Mouse (Mus musculus): ENCODE measurements around the gene Rapgef3.

- no peak for TF ChIP-seq FOSL1 (IDR thresholded peaks at IDR 0.05; ENCODE audit: insufficient read depth, low read length, poor library complexity, severe bottlenecking)
- TF ChIP-seq CTCF (IDR thresholded peaks at IDR 0.05; ENCODE audit: control insufficient read depth, insufficient read depth, insufficient read length): no peak
- no peak for TF ChIP-seq MYOD1 (IDR thresholded peaks at IDR 0.05; ENCODE audit: control insufficient read depth, insufficient read length, low read depth)
- TF ChIP-seq MAX (IDR thresholded peaks at IDR 0.05): no peak
- TF ChIP-seq USF1 (IDR thresholded peaks at IDR 0.05; ENCODE audit: low read depth): no peak
These were observed 20.3 kb downstream of the Rapgef3 start for GRCm38 (mm10) chr15:97747486-97747885.

All from C2C12 (cell line).